Mouse (Mus musculus) lung, adult 18-20 months (tissue): Measurements from ENCODE around the gene Pnp2.
"Not testable (repeated sequence)": the region's sequence is repeated elsewhere in the genome, so short reads cannot be mapped to it uniquely, and the experiment has no call there.

Experiments used
- DNase-seq, 2 experiments: peaks; one replicate each; pipeline ENCODE4 v3.0.0; 2022; ENCODE audit warnings: mixed read lengths in 2 of 2

The Pnp2 gene

DNA sequence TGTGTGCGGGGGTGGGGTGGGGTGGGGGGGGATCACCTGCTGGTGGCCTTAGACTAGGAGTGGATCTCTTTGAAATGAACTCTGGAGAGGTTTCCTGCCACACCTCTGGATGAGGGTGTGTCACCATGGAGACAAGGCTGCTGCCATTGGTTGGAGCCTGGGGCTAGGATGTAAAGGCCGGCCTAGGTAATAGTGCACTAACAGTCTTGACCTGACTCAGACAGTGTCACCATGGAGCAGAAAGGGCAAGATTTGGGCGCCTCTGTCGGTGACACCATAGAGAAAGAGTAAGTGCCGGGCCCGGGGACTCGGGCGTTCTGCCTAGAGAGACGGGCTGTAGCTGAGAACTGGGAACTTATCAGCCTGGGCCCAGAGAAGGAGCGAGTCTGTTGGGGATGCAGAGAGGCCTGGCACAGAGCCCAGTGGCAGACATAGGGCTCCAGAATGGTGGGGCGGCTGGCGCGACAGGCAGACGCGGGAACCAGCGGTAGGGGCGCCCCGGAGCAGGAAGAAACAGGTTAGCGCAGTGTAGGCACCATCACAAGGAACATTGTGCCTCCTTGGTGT lies at the start of gene Pnp2:
Gene Pnp2 (plus strand): TSS at position 51 of the 567 bp plus-strand sequence.
- DNase-seq: peak; percentile 61 to 70

DNA sequence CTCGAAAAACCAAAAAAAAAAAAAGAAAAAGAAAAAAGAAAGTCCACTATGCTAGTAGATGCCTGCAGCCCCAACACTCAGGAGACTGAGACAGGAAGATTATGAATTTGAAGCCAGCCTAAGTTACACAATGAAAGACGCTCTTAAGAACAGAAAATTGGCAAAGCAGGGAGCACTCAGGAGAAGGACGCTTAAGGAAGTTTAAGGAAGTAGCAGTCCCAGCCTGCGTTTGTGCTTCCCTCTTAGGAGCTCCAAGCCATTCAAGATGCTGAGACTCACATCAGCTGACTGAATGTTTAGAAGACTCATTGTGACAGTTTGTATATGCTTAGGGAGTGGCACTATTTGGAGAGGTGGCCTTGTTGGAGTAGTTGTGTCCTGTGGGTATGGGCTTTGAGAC lies 47.7 kb upstream of the Pnp2 start:
- peak in 1 of 2 experiments; percentile 31 for DNase-seq

DNA sequence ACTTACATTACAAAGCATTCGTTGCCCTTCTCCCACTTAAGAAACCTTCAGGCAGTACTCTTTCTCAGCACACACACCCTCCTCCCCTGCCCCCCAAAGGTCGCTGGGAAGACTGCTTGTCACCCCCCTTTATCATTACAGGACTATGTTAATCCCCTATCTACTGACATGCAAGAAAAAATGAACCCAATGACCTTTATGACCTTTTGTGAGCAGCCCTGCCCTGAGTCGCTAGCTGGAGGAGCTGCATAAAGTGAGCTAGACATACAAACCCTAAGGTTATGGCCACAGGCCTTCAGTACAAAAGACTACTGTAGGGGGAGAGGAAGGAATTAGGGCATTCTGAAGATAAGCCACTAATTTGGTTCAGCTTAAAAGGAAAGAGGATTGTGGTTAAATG lies 44.4 kb upstream of the Pnp2 start:
- no peak for DNase-seq

DNA sequence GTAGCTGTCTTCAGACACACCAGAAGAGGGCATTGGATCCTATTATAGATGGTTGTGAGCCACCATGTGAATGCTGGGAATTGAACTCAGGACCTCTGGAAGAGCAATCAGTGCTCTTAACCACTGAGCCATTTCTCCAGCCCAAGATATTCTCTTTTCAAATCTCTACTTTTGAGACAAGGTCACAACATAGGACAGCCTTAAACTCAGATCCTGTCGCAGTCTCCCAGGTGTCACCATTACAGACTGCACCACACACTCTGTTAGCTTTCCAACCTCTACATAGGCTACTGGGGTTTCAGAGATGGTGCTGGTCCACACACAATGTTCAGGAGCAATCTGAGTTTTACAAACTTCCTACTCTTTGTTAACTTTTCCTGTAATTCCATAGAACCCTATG lies 32.4 kb upstream of the Pnp2 start:
- DNase-seq: not testable (repeated sequence)

DNA sequence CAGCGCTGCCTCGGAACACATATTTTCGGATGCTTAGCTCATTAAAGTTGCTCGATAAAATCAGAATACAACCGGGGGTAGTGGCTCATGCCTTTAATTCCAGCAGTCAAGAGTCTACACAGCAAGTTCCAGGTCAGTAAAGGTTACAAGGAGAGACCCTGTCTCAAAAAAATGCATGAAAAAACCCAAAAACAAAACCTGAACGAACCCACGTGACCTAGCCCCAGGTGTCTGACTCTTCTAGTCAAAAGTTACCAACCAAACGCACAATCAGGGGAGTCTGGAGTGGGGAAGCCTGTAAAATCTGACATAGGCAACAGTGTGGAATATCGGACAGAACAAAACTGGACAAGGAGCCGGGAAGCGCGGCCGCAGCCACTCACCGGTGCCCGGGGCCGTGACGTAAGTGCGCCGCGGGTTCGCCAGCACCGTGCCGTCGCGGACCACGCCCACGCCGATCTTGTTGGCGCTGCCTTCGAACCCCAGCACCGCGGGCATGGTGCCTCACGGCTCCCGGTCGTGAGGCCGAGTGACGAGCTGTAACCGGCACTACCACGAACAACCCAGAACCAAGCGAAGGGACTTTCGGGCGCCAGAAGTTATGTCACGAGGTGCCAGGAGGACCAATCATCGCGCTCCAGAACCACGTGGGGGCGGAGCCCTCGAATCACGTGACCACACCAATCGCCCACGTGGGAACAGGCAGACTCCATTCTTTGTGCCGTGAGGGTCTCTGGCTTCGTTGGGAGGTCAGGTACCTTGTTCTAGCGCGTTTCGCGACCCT lies 31.3 kb upstream of the Pnp2 start, which contains the start of the genes Osgep and Apex1:
Gene Osgep (minus strand): TSS at position 613 of the 784 bp plus-strand sequence.
Gene Apex1 (plus strand): TSS at position 688 of the 784 bp plus-strand sequence.
- DNase-seq: peak; percentile 96 to 97

DNA sequence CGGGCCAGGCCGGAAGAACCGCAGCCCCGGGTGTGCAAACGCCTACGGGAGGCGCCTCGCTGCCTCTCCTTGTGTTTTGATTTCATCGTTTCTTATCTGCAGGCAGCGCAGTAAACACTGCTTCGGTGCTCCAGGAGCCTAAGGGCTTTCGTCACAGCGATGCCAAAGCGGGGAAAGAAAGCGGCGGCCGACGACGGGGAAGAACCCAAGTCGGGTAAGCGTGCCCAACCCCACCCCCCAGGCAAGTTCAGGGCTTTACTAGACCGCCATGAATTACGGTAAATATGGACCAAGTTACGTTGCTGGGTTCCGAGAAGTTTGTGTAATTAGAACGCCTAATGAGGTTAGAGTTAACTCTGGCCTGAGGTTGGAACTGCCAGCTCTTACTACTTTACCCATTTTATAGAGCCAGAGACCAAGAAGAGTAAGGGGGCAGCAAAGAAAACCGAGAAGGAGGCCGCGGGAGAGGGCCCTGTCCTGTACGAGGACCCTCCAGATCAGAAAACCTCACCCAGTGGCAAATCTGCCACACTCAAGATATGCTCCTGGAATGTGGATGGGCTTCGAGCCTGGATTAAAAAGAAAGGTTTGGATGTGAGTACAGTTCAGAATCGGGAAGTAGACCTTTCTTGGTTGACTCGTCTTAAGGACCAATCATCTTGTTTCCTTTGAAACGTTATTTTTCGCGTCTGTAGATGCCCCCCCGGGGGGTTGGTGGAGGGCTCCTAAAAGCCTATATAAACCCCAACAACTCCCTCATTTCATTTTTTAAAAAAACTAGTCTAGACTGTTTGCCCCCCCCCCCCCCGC lies 30.5 kb upstream of the Pnp2 start:
- DNase-seq: no peak

DNA sequence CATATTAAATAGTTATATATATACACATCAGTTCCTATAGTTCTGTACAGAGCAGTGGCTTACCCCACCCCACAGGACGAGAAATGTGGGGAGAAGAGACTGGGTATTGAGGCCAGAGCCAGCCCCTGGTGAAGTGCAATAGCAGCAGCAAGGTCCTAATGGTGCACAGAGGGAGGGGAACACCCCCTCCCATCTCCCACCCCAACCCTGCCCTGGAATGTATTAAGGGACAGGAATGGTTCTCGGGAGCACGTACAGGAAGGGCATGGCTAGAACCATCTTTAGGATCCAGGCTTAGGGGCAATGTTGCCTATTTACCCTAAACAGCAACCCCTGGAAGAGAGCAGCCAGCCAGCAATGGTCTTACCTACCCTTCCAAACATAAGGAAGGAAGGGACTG lies 28.4 kb upstream of the Pnp2 start:
- DNase-seq: no peak

DNA sequence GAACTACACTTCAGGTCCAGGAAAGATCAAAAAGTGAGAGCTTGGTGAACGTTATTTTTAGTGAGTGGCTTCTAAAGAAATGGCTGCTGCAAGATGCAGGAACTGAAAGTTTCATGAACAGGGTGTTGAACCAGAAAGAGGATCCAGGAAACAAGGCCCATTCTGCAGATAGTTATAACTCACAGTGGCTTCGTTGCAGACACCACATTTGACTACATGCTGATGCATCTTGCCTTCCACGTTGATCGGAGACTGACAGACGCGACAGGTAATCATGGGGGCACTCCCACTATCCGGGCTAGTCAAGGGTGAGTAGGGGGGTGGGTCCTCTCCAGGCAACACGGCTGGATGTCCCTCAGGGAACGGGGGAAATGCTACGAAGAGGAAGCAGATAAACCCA lies 25.8 kb upstream of the Pnp2 start:
- no peak for DNase-seq

DNA sequence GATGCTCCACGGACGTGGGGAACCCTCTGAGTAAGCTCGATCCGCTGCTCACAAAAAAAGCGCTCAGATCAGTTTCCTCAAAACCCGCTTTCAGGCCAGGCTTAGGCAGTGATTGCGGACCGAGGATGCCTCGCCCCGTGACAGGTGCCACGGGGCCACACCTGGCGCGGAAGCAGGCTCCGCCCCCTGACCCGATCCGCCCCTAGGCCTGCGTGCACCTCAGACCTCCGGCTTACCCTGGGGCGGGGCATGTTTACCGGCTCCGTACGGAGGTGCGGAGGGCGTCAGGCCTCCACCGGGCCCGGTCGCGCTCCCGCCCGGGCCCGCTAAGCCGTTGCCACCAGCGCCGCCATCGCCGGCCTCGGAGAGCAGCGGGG lies 25.4 kb upstream of the Pnp2 start:
- peak; percentile 76 to 83 for DNase-seq

DNA sequence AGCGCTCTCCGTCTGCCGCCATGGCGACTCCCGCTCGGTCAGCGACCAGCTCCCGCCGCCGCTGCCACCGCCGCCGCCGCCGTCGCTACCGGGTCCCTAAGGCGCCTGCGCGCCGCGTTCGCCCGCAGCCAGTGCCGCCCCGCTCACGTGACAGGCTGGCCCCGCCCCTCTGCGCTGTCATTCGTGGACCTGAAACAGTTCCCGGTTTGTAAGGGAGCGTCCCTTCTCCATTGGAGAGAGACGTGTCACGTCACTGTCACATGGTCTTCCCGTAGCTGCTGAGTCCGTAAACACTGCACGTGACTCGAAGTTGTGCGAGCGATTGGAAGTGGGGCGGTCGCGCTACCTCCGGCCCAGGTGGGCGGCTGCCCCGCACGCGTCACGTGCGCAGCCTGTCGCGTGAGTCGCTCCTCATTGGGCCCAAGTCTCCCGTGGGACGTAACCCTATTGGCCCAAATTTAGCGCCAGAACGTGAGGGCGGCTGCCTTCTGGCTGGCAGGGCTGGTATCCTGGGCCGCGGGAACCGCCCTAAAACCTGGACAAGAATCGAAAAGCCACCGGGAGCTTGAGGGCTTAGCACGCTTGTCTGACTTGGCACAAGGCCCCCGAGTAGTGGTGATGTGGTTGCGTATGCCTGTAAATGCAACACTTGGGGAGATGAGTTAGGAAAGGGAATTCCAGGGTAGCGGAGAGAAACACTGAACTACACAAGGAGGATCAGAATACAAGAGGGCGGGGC lies 24.9 kb upstream of the Pnp2 start, which contains the start of the genes Pip4p1 and Pnp:
Gene Pip4p1 (minus strand): TSS at position 103 of the 739 bp plus-strand sequence.
Gene Pnp (plus strand): TSS at position 329 of the 739 bp plus-strand sequence.
- DNase-seq: peak; percentile 100

DNA sequence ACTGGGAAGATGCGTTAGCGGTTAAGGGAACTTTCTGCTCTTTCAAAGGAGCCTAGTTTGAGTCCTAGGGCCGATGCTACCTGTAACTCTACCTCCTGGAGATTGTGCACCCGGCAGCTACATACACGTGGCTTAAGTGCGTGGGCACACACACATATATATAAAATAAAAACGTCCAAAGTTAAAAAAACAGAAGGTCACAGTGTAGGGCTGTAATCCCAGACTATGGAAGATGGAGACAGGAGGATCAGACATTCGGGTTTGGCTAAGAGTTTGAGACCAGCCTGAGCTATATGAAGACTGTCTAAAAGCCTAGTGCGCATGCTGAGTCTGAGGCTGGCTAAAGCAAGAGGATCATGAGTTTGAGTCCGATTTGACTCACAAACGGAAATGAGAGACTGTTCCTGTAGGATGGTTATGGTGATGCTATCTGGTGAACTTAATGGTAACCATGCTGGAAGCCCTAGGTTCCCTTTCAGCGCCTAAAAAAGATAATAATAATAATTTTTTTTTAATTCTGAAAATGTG lies 24.2 kb upstream of the Pnp2 start:
- DNase-seq: no peak

DNA sequence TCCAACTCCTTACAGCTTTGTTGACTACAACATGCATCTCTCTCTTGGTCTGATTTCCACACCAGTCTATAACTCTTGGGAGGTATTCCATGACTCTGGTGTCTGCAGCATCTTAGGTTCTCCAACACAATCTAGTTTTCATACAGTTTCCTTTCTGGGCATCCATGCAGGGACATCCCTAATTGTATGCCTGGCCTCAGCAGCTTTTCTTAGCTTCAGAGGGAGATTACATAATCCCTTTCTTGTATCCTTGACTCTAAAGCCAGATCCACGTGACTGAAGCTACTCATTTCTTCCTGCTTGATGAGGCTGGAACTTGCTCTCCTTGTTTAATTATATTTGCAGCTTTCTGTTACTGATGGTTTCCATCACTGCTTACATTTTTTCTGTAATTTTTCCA lies 19.1 kb upstream of the Pnp2 start:
- DNase-seq: no peak

DNA sequence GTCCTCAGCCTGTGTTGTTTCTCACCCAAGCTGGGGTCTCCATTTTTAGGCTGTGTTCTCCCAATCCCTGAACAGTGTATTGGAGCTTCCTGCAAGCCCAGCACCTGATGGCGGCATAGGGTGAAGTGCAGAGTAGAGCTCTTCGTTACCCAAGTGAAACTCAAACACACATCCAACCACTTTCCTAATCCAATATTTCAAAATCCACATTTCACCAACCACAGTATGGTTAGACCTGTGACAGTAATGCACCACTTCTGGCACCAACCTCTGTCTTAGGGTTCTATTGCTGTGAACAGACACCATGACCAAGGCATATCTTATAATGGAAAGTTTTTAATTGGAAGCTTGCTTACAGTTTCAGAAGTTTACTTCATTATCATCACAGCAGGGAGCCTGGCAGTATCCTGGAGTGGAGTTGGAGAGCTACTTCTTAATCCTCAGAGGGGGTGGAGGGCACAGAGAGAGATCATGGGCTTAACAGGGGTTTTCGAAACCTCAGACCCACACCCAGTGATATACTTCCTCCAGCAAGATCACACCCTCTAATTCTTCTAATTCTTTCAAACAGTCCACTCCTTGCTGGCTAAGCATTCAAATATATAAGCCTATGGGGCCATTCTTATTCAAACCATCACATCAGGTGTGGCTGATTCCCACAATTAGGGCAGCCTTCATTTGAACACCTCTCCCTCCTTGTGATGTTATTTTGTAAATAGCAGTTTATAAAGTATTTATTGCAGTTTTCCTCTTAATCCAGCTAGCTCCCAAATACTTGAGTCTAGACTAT lies 17.5 kb upstream of the Pnp2 start:
- no peak for DNase-seq

DNA sequence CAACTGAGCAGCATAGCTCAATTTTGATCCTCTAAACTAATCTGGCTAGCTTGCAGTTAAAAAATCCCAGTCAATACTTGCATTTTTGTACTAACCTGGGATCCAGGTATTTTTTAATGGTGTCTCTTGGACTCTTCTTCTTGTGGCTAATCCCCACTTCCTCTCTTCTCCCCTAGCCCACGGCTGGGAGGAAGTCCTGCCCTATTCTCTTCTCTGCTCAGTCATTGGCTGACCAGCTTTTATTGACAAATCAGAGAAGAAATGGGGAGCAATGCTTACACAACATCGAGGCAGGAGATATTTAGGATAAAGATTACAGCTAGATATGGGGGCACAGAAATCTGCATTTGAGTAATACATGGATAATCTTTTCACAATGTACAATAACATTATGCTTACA lies 16.9 kb upstream of the Pnp2 start:
- DNase-seq: no peak

DNA sequence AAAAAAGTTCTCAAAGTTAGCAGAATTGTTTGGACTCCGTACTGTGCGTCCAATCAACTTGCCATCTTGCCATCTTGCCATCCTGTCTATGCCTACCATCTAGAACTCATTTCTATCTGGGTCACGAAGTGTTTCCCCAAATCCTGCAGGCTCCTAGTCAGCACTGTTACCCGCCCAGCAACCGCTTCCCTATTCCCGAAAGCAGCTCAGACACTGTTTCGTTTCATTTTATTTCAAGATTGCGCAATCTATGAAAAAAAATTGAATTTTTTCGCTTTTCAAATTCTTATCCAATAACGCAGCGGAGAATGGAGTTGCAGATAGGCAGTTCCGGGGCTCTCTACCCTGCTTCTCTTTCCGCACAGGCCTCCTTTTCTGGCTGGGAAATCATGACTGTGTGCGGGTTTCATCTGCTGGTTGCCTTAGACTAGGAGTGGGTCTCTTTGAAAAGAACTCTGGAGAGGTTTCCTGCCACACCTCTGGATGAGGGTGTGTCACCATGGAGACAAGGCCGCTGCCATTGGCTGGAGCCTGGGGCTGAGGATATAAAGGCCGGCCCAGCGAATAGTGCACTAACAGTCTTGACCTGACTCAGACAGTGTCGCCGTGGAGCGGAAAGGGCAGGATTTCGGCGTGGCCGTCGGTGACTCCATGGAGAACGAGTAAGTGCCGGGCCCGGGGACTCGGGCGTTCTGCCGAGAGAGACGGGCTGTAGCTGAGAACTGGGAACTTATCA lies 11.7 kb upstream of the Pnp2 start, which contains the start of gene Gm49342:
Gene Gm49342 (plus strand): TSS at position 586 of the 736 bp plus-strand sequence.
- DNase-seq: peak; percentile 98

DNA sequence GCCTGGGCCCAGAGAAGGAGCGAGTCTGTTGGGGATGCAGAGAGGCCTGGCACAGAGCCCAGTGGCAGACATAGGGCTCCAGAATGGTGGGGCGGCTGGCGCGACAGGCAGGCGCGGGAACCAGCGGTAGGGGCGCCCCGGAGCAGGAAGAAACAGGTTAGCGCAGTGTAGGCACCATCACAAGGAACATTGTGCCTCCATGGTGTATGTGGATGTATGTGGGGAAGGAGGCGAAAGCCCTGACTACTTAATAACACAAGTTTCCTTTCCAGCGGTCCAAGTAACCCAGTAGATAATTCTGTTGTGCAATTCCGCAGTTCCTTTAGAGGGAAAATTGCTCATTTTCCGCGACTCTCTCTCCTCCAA lies 11.1 kb upstream of the Pnp2 start:
- not testable (repeated sequence) for DNase-seq

DNA sequence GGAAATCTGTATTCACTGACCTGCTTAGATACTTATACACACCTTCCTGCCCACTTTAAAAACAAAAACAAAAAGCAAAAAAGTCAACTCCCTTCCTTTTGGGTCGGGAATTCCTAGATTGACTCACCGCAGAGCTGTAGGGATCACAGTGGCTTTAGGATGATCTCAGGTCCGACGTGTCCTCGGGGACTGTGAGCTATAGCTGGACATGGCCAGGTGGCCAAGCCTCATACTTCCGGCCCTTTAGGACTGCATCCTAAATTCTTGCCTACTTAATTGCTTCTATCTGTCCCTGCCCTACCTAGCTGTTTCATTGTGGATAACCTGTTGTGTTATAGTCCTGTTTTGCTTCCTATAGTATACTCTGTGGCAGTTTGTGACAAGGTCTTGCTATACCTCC lies 10.7 kb upstream of the Pnp2 start:
- DNase-seq: not testable (repeated sequence)

DNA sequence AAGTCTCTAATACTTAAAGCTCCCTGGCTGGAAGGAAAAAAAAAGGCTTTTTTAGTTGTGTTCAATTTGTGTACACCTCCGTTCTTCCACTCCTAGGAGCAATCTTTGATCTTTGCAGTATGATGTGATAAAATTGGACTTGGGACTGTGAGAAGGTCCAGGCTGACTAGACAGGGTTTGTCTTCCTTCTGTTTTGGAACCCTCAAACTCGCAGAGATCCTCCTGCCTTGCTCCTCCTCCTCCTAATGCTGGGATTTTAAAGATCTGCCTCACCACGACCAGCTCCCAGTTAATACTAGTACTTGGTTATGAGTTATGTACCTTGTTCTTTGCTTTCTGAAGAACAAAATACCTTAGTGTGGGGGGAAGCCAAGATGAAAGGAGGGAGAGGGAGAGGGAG lies 10.3 kb upstream of the Pnp2 start:
- not testable (repeated sequence) for DNase-seq

DNA sequence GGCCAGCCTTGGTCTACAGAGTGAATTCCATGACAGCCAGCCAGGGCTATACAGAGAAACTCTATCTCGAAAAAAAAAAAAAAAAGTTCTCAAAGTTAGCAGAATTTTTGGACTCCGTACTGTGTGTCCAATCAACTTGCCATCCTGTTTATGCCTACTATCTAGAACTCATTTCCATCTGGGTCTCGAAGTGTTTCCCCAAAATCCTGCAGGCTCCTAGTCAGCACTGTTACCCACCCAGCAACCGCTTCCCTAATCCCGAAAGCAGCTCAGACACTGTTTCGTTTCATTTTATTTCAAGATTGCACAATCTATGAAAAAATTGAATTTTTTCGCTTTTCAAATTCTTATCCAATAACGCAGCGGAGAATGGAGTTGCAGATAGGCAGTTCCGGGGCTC lies 305 bp upstream of the Pnp2 start:
- DNase-seq: peak in 1 of 2 experiments; percentile 20

DNA sequence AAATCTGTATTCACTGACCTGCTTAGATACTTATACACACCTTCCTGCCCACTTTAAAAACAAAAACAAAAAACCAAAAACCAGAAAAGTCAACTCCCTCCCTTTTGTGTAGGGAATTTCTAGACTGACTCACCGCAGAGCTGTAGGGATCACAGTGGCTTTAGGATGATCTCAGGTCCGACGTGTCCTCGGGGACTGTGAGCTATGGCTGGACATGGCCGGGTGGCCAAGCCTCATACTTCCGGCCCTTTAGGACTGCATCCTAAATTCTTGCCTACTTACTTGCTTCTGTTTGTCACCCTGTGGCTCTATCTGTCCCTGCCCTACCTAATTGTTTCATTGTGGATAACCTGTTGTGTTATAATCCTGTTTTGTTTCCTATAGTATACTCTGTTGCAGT lies 932 bp downstream of the Pnp2 start:
- not testable (repeated sequence) for DNase-seq

DNA sequence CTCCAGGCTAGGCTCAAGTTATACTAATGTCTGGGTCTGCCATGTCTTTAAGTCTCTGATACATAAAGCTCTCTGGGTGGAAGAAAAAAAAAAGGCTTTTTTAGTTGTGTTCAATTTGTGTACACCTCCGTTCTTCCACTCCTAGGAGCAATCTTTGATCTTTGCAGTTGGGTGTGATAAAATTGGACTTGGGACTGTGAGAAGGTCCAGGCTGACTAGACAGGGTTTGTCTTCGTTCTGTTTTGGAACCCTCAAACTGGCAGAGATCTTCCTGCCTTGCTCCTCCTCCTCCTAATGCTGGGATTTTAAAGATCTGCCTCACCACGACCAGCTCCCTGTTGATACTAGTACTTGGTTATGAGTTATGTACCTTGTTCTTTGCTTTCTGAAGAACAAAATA lies 1.4 kb downstream of the Pnp2 start:
- not testable (repeated sequence) for DNase-seq
